Mouse (Mus musculus): ENCODE measurements around the gene Pdlim5. TPM values are rescaled to one million over a fixed set of nuclear protein-coding genes. Genes with fewer than 3 reads are reported as not detected.

The Pdlim5 gene
- polyA plus RNA-seq, 1 experiment from 2014 or later, result 10.0 TPM

GRCm38 (mm10) chr3:142436212-142436611, 40.7 kb upstream of the Pdlim5 start:
- Histone ChIP-seq H3K27me3 (replicated peaks; ENCODE audit: control insufficient read depth, insufficient read depth, low read length) (no peaks in the 10 kb centered on the region), H3K4me2 (ENCODE audit: low read length) (no peak overlapping the region), H3K36me3 (ENCODE audit: control insufficient read depth, insufficient read depth) (no peaks in the 10 kb centered on the region), H3K4me1 (replicated peaks; ENCODE audit: control insufficient read depth, insufficient read depth, low read length) (no peaks in the 10 kb centered on the region), H3K27ac (ENCODE audit: low read length) (no peak overlapping the region), H3K9me3 (ENCODE audit: control insufficient read depth, low read length) (no peaks in the 10 kb centered on the region), H3K4me3 (replicated peaks; ENCODE audit: low read length) (no peak overlapping the region), H3K9ac (replicated peaks; ENCODE audit: low read depth, low read length) (no peak overlapping the region)
- ATAC-seq, result no peak
- WGBS, result 68% methylated on average over 5 of the region's 5 CpGs

GRCm38 (mm10) chr3:142434786-142435168, 39.3 kb upstream of the Pdlim5 start:
- 83% methylated on average over 4 of the region's 4 CpGs for WGBS
- no peak overlapping the region for H3K9ac ChIP-seq (replicated peaks; ENCODE audit: low read depth, low read length)
- H3K27ac ChIP-seq (ENCODE audit: low read length), result no peak overlapping the region
- no peak overlapping the region for H3K4me2 ChIP-seq (ENCODE audit: low read length)
- H3K4me1 ChIP-seq (replicated peaks; ENCODE audit: control insufficient read depth, insufficient read depth, low read length), result no peaks in the 10 kb centered on the region
- no peak for ATAC-seq
- no peaks in the 10 kb centered on the region for H3K36me3 ChIP-seq (ENCODE audit: control insufficient read depth, insufficient read depth)
- no peak overlapping the region for H3K4me3 ChIP-seq (replicated peaks; ENCODE audit: low read length)
- H3K27me3 ChIP-seq (replicated peaks; ENCODE audit: control insufficient read depth, insufficient read depth, low read length), result no peaks in the 10 kb centered on the region
- no peaks in the 10 kb centered on the region for H3K9me3 ChIP-seq (ENCODE audit: control insufficient read depth, low read length)

GRCm38 (mm10) chr3:142434127-142434785, 38.8 kb upstream of the Pdlim5 start:
- Histone ChIP-seq H3K36me3 (ENCODE audit: control insufficient read depth, insufficient read depth) (no peaks in the 10 kb centered on the region), H3K4me3 (replicated peaks; ENCODE audit: low read length) (no peak overlapping the region), H3K27me3 (replicated peaks; ENCODE audit: control insufficient read depth, insufficient read depth, low read length) (no peaks in the 10 kb centered on the region), H3K4me2 (ENCODE audit: low read length) (no peak overlapping the region), H3K4me1 (replicated peaks; ENCODE audit: control insufficient read depth, insufficient read depth, low read length) (no peaks in the 10 kb centered on the region), H3K27ac (ENCODE audit: low read length) (no peak overlapping the region), H3K9me3 (ENCODE audit: control insufficient read depth, low read length) (no peaks in the 10 kb centered on the region), H3K9ac (replicated peaks; ENCODE audit: low read depth, low read length) (no peak overlapping the region)
- ATAC-seq, result no peak
- WGBS, result 55% methylated on average over 7 of the region's 7 CpGs

- Histone ChIP-seq H3K36me3 (ENCODE audit: control insufficient read depth, insufficient read depth) (no peaks in the 10 kb centered on the region), H3K27ac (ENCODE audit: low read length) (no peak overlapping the region), H3K4me1 (replicated peaks; ENCODE audit: control insufficient read depth, insufficient read depth, low read length) (no peaks in the 10 kb centered on the region), H3K9ac (replicated peaks; ENCODE audit: low read depth, low read length) (no peak overlapping the region), H3K27me3 (replicated peaks; ENCODE audit: control insufficient read depth, insufficient read depth, low read length) (no peaks in the 10 kb centered on the region), H3K4me3 (replicated peaks; ENCODE audit: low read length) (no peak overlapping the region), H3K9me3 (ENCODE audit: control insufficient read depth, low read length) (no peaks in the 10 kb centered on the region), H3K4me2 (ENCODE audit: low read length) (no peak overlapping the region)
- no peak for ATAC-seq
- 36% methylated on average over 3 of the region's 3 CpGs for WGBS
These were observed 36.0 kb upstream of the Pdlim5 start for GRCm38 (mm10) chr3:142431481-142431880.

GRCm38 (mm10) chr3:142430048-142430447, 34.6 kb upstream of the Pdlim5 start:
- Histone ChIP-seq H3K9me3 (ENCODE audit: control insufficient read depth, low read length) (no peaks in the 10 kb centered on the region), H3K36me3 (ENCODE audit: control insufficient read depth, insufficient read depth) (no peaks in the 10 kb centered on the region), H3K9ac (replicated peaks; ENCODE audit: low read depth, low read length) (no peak overlapping the region), H3K27ac (ENCODE audit: low read length) (no peak overlapping the region), H3K4me2 (ENCODE audit: low read length) (no peak overlapping the region), H3K4me3 (replicated peaks; ENCODE audit: low read length) (no peak overlapping the region), H3K27me3 (replicated peaks; ENCODE audit: control insufficient read depth, insufficient read depth, low read length) (no peaks in the 10 kb centered on the region), H3K4me1 (replicated peaks; ENCODE audit: control insufficient read depth, insufficient read depth, low read length) (no peaks in the 10 kb centered on the region)
- WGBS, result 91% methylated on average over 4 of the region's 4 CpGs
- ATAC-seq, result no peak

GRCm38 (mm10) chr3:142426806-142427205, 31.3 kb upstream of the Pdlim5 start:
- Histone ChIP-seq H3K27ac (ENCODE audit: low read length) (no peak overlapping the region), H3K27me3 (replicated peaks; ENCODE audit: control insufficient read depth, insufficient read depth, low read length) (no peaks in the 10 kb centered on the region), H3K4me2 (ENCODE audit: low read length) (no peak overlapping the region), H3K9ac (replicated peaks; ENCODE audit: low read depth, low read length) (no peak overlapping the region), H3K36me3 (ENCODE audit: control insufficient read depth, insufficient read depth) (no peaks in the 10 kb centered on the region), H3K4me1 (replicated peaks; ENCODE audit: control insufficient read depth, insufficient read depth, low read length) (no peaks in the 10 kb centered on the region), H3K9me3 (ENCODE audit: control insufficient read depth, low read length) (no peaks in the 10 kb centered on the region), H3K4me3 (replicated peaks; ENCODE audit: low read length) (no peak overlapping the region)
- ATAC-seq, result no peak
- WGBS, result 23% methylated on average over 3 of the region's 3 CpGs

- Histone ChIP-seq H3K9ac (replicated peaks; ENCODE audit: low read depth, low read length) (no peak overlapping the region), H3K27ac (ENCODE audit: low read length) (no peak overlapping the region), H3K9me3 (ENCODE audit: control insufficient read depth, low read length) (no peaks in the 10 kb centered on the region), H3K4me2 (ENCODE audit: low read length) (no peak overlapping the region), H3K36me3 (ENCODE audit: control insufficient read depth, insufficient read depth) (no peaks in the 10 kb centered on the region), H3K4me1 (replicated peaks; ENCODE audit: control insufficient read depth, insufficient read depth, low read length) (no peaks in the 10 kb centered on the region), H3K4me3 (replicated peaks; ENCODE audit: low read length) (no peak overlapping the region), H3K27me3 (replicated peaks; ENCODE audit: control insufficient read depth, insufficient read depth, low read length) (no peaks in the 10 kb centered on the region)
- ATAC-seq, result no peak
- WGBS, result 89% methylated on average over 1 of the region's 1 CpGs
These were observed 28.6 kb upstream of the Pdlim5 start for GRCm38 (mm10) chr3:142424134-142424533.

- H3K9me3 ChIP-seq (ENCODE audit: control insufficient read depth, low read length), result no peaks in the 10 kb centered on the region
- no peaks in the 10 kb centered on the region for H3K36me3 ChIP-seq (ENCODE audit: control insufficient read depth, insufficient read depth)
- no peaks in the 10 kb centered on the region for H3K4me1 ChIP-seq (replicated peaks; ENCODE audit: control insufficient read depth, insufficient read depth, low read length)
- no peak overlapping the region for H3K4me2 ChIP-seq (ENCODE audit: low read length)
- no peak for ATAC-seq
- H3K27me3 ChIP-seq (replicated peaks; ENCODE audit: control insufficient read depth, insufficient read depth, low read length), result no peaks in the 10 kb centered on the region
- WGBS, result 79% methylated on average over 4 of the region's 4 CpGs
- H3K27ac ChIP-seq (ENCODE audit: low read length), result no peak overlapping the region
- H3K4me3 ChIP-seq (replicated peaks; ENCODE audit: low read length), result no peak overlapping the region
- no peak overlapping the region for H3K9ac ChIP-seq (replicated peaks; ENCODE audit: low read depth, low read length)
These were observed 28.0 kb upstream of the Pdlim5 start for GRCm38 (mm10) chr3:142423501-142423917.

GRCm38 (mm10) chr3:142422229-142422628, 26.7 kb upstream of the Pdlim5 start:
- H3K27me3 ChIP-seq (replicated peaks; ENCODE audit: control insufficient read depth, insufficient read depth, low read length), result no peaks in the 10 kb centered on the region
- no peaks in the 10 kb centered on the region for H3K36me3 ChIP-seq (ENCODE audit: control insufficient read depth, insufficient read depth)
- H3K27ac ChIP-seq (ENCODE audit: low read length), result no peak overlapping the region
- WGBS, result 54% methylated on average over 4 of the region's 4 CpGs
- H3K9me3 ChIP-seq (ENCODE audit: control insufficient read depth, low read length), result no peaks in the 10 kb centered on the region
- ATAC-seq, result no peak; the same call in 1 of the 2 replicates
- H3K4me1 ChIP-seq (replicated peaks; ENCODE audit: control insufficient read depth, insufficient read depth, low read length), result no peaks in the 10 kb centered on the region
- H3K4me3 ChIP-seq (replicated peaks; ENCODE audit: low read length), result no peak overlapping the region
- H3K4me2 ChIP-seq (ENCODE audit: low read length), result no peak overlapping the region
- H3K9ac ChIP-seq (replicated peaks; ENCODE audit: low read depth, low read length), result no peak overlapping the region

- Histone ChIP-seq H3K4me3 (replicated peaks; ENCODE audit: low read length) (no peak overlapping the region), H3K9ac (replicated peaks; ENCODE audit: low read depth, low read length) (no peak overlapping the region), H3K4me2 (ENCODE audit: low read length) (no peak overlapping the region), H3K9me3 (ENCODE audit: control insufficient read depth, low read length) (no peaks in the 10 kb centered on the region), H3K36me3 (ENCODE audit: control insufficient read depth, insufficient read depth) (no peaks in the 10 kb centered on the region), H3K4me1 (replicated peaks; ENCODE audit: control insufficient read depth, insufficient read depth, low read length) (no peaks in the 10 kb centered on the region), H3K27ac (ENCODE audit: low read length) (no peak overlapping the region), H3K27me3 (replicated peaks; ENCODE audit: control insufficient read depth, insufficient read depth, low read length) (no peaks in the 10 kb centered on the region)
- no peak for ATAC-seq
- 91% methylated on average over 3 of the region's 3 CpGs for WGBS
These were observed 26.0 kb upstream of the Pdlim5 start for GRCm38 (mm10) chr3:142421470-142421869.
